Mouse (Mus musculus) lung, postnatal 25 days (tissue): ENCODE results near the gene Gm7879.

Source experiments
- DNase-seq: peaks from one replicate; pipeline ENCODE4 v3.0.0; 2022; ENCODE audit warnings: low spot score

Gene Gm7879

GRCm38 (mm10) chr5:43948748-43949275 lies 35.9 kb downstream of the Gm7879 start:
- peak; percentile 51 for DNase-seq

- DNase-seq, result no peak
These were observed 40.3 kb downstream of the Gm7879 start for GRCm38 (mm10) chr5:43953241-43953640.

- no peak for DNase-seq
These were observed 47.0 kb downstream of the Gm7879 start for GRCm38 (mm10) chr5:43959884-43960440.

DNA sequence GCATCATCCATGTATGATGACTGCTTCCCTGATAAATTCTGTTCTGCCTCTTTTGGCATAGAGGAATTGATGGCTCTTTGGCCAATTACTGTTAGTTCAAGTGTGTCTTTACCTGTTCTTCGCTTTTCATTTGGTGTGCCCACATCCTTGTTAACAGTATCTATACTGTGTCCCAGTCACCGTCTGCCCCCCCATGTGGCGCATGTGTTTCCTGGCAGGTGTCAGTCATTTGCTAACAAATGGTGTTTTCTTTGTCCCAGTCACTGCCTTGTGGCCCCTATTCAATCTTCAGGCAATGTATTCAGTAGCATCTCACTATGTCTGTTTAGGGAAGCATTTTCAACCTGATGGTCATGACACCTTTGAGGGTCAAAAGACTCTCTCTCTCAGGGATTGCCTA lies 48.1 kb downstream of the Gm7879 start:
- no peak for DNase-seq
